Mouse (Mus musculus) thymus, postnatal 25 days (tissue): Measurements from ENCODE around the gene Osbpl7.

Experiments
- DNase-seq: peaks from one replicate; pipeline ENCODE4 v3.0.0; 2022

Osbpl7 gene

GRCm38 (mm10) chr11:97083401-97084140, 33.1 kb downstream of the Osbpl7 start:
- no peak for DNase-seq

GRCm38 (mm10) chr11:97084821-97085505, 34.5 kb downstream of the Osbpl7 start:
- no peak for DNase-seq

DNA sequence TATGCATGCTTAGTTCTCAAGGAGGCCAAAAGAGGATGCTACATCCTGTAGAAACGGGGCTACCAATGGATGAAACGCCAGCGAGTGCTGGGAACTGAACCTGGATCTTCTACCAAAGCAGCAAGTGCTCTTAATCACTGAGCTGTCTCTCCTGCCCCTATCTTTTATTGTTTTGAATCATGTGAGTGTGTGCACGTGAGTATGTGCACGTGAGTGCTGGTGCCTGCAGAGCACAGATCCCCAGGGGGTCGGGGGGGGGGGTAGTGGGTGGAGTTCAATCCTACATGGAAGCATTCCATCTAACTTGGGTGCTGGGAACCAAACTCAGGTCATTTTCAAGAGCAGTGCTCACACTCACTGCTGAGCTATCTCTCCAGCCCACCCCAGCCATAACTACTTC, 35.9 kb downstream of the Osbpl7 start:
- no peak for DNase-seq

DNA sequence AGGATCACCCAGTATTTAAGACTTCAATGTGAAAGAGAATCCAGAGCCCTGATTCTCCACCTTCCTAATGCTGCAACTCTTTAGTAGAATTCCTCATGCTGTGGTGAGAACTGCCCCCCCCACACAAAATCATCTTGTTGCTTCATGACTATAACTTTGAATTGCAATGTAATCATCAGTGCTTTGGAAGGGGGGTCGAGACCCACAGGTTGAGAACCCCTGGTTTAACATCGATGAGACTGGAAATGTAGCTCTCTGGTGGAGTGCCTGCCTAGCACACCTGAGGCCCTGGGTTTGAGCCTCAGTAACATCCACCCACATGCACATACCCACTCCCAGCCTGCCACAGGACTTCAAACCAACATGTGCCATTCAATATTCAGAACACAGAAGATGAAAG, 44.2 kb downstream of the Osbpl7 start:
- no peak for DNase-seq

DNA sequence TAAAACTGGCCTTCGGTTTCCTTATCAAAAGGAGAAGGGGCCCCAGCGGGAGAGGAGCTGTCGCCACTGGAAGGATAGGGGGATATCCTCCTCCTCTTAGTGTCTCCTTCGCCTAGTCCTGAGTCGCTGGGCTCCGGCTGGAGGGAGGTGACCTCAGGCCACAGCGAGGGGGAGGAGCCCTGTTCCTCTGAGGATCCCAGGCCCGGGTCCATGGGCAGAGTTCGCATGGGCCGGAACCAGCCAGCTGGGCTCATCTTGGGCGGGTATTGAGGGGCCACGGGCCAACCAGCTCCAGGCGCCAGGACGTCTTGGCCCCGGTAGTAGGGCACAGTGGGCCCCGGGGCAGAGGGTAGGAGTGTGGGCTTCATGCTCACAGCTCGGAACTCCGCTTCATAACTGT, 48.4 kb downstream of the Osbpl7 start:
- no peak for DNase-seq

DNA sequence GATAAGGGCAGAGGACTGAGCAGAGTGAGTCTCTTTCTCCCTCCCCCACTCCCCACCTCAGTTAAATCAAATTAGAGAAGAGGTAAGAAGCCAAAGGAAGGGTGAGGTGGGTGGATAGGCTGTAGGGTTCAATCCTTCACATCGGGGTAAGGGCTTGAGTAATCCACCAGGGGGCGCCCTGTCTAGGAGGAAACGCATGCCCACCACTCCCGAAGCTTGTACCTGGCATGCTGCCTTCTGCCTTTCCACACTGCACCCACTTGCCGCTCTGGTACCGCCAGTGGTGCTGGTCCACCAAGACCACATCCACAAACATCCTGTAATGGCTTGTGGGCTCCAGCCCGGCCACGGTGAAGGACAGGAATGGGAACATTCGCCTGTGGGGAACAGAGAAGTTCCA, 51.3 kb downstream of the Osbpl7 start:
- DNase-seq, result peak; percentile 78

DNA sequence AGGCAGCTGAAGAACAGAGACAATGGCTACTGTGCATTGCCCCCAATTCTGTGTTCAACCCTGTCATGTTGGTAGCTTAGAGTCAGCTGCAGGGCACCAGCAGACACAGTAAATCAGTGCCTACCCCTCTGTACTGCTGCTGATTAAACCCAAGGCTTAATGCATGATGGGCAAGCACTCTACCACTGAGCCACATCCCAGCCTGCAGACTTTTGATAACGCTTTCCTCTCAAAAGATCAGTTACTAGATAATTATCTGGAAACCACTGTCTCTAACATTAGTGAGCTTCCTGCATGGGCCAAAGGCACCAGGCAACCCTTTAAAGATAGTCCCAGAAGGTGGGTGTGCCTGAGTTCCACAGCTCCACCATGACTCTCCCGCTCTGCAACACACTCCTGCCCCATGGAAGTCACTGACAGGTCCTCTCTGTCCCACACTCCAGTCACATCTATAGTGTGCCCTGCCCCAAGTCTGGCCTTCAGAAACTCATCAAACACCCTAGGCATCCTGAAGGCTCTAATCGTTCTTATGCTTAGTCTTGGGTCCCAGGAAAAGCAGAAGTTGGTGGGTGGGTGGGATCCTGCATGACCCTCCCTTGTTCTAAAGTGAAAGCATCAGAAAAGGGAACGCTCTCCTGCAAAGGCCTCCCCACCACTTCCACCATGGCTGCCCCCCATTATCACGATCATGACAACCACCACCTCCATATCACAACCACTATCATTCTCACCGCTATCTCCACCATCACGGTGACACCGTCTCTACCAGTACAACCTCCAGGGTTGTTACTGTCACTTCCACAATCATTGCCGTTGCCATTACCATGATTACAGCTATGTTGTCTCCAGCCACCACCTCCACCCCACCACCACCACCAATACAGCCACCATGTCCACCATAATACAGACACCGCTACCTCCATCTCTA, 53.0 kb downstream of the Osbpl7 start:
- DNase-seq, result no peak

DNA sequence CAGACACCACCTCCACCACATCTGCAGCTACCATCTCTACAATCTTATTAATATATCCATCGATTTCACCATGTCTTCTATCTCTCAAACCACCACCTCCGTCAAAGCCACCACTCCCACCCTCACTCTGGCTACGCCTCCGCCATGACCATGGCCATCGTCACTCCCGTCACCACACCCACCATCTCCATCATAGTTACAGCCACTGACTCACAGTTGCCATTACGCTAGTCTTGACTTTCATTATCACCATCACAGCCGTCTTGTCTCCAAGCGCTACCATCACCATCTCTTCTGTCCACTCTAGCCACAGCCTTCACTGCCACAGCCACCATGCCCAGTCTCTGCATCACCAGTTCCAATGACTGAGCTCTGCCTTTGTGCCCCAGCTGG, 53.7 kb downstream of the Osbpl7 start:
- no peak for DNase-seq

GRCm38 (mm10) chr11:97108976-97109375, 58.5 kb downstream of the Osbpl7 start:
- DNase-seq, result no peak

- DNase-seq, result no peak
Observed at GRCm38 (mm10) chr11:97112519-97113125, 62.2 kb downstream of the Osbpl7 start.

DNA sequence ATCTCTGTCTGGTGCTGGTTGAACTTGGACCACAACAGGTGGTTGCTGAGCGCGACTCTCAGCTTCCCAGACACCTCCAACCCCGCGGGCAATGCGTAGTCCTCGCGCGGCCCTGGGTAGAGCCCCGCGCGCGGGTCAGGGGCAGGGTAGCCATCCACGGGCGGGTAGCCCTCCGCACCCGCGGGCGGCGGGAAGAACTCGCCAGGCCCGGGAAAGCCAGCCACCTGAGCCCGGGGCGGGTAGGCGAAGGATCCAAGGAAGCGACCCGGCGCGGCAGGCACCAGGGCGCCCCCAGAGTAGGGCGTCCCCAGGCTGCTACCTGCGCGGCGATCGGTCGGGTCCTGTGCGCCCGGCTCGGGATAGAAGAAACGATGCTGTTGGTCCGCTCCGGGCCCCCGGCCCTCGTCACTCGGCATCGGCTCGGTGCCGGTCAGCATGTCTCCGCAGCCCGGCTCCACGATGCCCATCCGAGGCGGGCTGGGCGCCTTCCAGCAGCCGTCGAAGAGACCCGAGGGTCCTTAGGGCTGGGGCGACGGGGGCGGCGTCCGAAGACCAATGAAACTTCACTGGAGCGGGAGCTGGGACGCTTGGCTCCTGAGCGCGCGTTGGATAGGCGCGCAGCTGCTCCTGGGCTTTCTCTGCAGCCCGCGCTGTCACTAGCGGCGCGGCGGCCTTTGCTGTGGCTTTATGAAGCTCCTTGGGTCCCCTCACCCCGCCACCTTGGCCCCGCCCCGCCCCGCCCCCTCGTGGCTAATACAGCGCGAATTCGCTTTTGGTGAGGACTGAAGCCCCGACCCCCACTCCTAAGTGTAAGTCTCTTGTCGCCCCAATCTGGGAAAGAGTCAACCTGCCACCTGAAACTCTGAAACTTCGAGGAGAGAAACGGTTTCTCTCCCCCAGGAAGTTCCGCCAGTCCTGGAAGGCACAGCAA, 64.5 kb downstream of the Osbpl7 start, which contains the start of gene Tbx21:
TSS of gene Tbx21 (minus strand) at position 661 of the 931 bp plus-strand sequence.
- DNase-seq, result peak; percentile 52

GRCm38 (mm10) chr11:97115797-97116196, 65.4 kb downstream of the Osbpl7 start:
- peak; percentile 33 for DNase-seq
